Mouse (Mus musculus) lung, postnatal 4 days (tissue): ENCODE measurements at regions not wholly inside any gene's neighbourhood (a gene's known extent, or its start where the extent isn't known, plus 50 kb on each side); places are given as distances from the start of the nearest gene placed in this dataset.
A peak's percentile ranks its signal among the peaks of the same experiment; 100 is the strongest.

Experiments
- DNase-seq, 2 experiments: peaks; one replicate each; pipeline ENCODE4 v3.0.0; 2021

DNA sequence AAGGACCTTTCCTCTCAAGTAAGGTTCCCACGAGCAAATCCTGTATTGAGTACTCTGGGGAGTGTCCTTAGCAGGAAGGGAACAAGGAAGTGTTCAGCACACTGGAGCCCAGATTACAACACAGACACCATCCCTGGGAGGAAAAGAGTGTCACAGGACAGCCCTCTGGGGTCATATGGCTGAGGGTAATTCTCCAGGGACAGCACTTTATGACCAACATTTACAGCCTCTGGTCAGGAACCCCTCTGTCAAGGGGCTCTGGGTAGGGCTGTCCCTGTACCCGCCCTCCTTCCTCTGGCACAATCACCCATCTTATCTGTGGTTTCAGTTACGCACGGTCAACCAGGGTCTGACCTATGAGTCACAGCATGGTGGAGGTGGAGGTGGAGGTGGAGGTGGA lies 102.8 kb upstream of the Ctnnb1 start:
- DNase-seq = peak in 1 of 2 experiments; percentile 32

GRCm38 (mm10) chr9:120830526-120830925 lies 98.5 kb upstream of the Ctnnb1 start:
- DNase-seq = peak; percentile 55 to 69

GRCm38 (mm10) chr9:120834166-120834565 lies 94.8 kb upstream of the Ctnnb1 start:
- no peak for DNase-seq

GRCm38 (mm10) chr9:120835621-120836020 lies 93.4 kb upstream of the Ctnnb1 start:
- no peak for DNase-seq

GRCm38 (mm10) chr9:120837431-120838150 lies 91.4 kb upstream of the Ctnnb1 start:
- no peak for DNase-seq

GRCm38 (mm10) chr9:120843753-120844152 lies 85.3 kb upstream of the Ctnnb1 start:
- DNase-seq = no peak

DNA sequence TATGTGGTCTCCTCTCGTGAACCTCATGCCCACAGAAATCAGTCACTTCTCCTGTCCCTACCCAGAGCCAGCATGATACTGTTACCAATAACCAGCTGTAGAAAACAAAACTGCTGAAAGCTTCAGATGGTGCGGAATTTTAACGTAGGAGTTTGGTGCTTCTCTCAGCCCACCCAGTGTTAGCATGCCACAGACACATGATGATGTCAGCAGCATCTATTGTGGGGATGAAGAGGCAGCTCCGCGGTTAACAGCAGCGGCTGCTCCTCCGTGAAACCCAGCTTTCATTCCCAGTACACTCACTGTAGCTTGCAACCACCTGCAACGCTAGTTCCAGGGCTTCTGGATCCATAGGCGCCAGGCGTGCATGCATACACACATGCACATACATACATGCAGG lies 83.5 kb upstream of the Ctnnb1 start:
- DNase-seq = no peak

DNA sequence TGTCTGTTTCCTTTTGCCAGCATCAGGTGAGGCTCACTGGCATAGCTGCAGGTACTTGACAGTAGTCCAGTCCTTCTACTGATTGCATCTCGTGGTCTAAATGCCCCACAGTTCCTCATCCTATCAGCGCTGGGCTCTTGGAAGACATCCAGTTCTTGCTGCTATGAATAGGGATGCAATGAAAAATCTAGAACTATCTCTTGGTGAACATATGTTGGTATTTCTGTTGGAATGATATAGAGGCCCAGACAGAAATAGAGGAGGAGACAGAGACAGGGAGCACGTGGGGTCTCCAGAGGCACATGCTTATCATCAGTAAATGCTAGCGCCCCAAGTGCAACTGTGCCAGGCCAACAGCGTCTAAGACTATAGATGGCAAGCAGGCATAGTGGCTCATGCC lies 81.4 kb upstream of the Ctnnb1 start:
- no peak for DNase-seq

- no peak for DNase-seq
Observed at GRCm38 (mm10) chr9:120848962-120849361, 80.1 kb upstream of the Ctnnb1 start.

DNA sequence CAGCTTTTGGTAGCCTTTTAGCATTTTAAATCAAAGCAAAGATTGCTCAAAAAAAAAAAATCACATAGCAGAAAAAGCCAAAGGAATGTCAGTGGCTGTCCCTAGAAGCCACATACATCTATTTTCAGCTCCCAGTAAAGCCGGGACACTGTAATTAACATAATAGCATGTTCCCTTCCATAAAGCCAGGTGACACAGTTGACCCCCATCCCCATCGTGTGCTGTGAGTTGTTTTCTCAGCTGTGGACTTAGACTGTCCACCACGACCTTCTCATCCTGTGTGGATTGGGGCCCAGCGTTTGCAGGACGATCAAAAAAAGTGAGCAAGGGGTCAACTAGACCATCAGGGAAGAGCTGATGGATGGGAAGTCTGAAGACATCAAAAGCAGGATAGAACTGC lies 78.9 kb upstream of the Ctnnb1 start:
- no peak for DNase-seq

DNA sequence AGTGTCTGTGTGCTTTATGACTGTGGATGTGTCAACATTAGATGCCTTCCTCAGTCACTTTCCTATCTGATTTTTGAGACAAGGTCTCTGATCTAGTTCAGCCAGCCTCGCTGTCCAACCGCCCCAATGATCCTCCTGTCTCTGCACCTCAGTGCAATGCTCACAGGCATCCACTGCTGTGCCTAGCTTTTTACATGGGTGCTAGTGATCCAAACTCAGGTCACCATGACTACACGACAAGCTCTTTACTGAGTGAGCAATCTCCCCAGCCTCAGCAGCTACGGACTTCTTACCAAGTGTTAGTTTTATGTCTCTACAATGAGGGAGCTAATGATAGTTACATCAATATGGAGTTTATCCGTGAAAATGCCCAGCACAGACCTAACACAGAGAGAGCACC lies 77.1 kb upstream of the Ctnnb1 start:
- DNase-seq = no peak

- no peak for DNase-seq
Observed at GRCm38 (mm10) chr9:120852572-120852971, 76.4 kb upstream of the Ctnnb1 start.

GRCm38 (mm10) chr9:120853032-120853597 lies 75.9 kb upstream of the Ctnnb1 start:
- no peak for DNase-seq

DNA sequence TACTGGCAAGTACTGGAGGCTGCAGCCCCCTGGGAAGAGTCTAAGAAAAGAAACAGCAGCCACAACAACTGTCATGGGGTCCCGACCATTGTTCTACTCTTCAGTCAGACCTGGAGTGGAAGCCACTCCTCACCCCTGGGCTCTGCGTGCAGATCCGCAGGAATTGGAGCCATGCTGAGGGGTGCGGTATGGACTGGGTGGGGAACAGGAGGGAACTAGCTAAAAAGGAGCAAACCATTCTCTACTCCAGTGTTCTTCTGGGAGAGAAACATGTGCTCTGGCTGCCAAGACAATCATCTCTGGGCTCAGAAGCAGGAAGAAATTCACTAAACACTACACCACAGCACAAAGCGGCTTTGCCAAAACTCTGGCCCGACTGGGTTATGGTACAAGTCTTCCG lies 74.7 kb upstream of the Ctnnb1 start:
- no peak for DNase-seq

- DNase-seq = peak; percentile 47 to 70
Observed at GRCm38 (mm10) chr9:120855293-120856050, 73.5 kb upstream of the Ctnnb1 start.

GRCm38 (mm10) chr9:120857849-120858510 lies 71.0 kb upstream of the Ctnnb1 start:
- DNase-seq = no peak

- DNase-seq = no peak
Observed at GRCm38 (mm10) chr9:120860969-120861595, 67.9 kb upstream of the Ctnnb1 start.

GRCm38 (mm10) chr9:120861788-120862345 lies 67.1 kb upstream of the Ctnnb1 start:
- no peak for DNase-seq

GRCm38 (mm10) chr9:120864410-120864809 lies 64.6 kb upstream of the Ctnnb1 start:
- peak in 1 of 2 experiments; percentile 22 for DNase-seq

DNA sequence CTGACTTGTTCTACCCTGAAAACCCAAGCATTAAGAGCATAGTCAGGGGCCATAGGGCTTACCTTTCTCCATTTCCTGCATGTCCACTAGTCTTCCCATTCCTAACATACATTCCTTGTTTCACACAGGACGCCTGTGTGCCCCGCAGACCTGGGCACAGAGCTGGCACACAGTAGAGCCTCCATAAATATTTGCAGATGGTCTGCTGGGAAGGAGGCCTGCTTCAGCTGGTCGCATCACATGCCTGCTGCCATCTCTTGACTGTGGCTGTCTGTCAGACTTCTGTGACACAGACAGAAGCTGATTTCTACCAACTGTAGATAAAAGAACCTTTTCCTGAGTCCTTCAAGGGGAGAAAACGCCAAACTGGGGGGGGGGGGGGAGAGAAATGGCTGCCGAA lies 62.8 kb upstream of the Ctnnb1 start:
- no peak for DNase-seq

DNA sequence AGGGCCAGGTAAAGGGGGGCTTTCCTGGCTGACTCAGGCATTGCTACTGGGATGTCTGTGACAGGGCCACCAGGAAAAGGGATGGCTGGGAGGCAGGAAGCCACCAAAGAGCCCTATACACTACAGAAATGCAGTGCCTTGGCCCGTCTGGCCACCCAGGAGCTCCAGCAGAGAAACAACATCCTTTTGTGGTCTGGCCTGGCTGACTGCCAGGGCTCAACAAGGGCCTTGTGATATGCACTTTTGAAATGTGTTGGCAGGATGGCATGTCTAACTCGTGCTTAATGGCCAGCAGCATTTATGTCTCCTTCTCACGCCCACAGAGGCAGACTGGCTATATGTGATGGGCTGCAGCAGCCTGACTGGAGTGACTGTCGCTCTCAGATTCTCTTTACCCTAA lies 62.3 kb upstream of the Ctnnb1 start:
- peak; percentile 85 to 91 for DNase-seq

DNA sequence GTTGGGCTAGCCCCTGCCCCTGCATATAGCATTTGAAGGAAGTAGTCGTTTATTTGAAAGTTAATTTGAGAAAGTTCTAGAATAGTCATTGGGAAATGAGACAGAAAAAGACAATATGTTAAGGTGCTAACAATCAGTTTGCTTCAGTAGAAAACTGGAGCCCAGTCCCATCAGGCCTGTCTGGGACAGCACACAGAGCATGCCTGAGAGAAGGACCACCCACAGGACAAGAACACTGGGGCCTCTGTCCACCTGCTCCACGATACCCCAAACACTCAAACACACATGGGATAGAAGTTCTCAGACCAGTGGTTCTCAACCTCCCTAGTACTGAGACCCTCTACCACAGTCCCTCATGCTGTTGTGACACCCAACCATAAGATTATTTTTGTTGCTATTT lies 61.2 kb upstream of the Ctnnb1 start:
- DNase-seq = no peak

DNA sequence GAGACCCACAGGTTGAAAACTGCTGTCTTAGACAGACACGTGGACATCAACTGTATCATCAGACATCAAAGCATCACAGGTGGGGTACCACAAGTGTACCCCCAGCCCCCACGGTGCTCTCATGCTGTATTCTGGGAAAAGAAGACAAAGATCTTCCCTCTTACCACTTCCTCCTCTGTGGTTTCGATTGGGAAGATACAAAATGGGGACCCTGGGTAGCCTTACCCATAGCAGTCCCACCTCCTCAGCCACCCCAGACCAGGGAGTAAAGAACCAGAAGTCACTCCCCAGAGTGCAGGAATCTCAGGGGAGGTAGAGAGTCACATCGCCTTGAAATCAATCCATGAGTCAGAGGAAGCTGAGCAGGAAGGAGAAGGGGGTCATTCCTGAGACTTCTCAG lies 60.7 kb upstream of the Ctnnb1 start:
- no peak for DNase-seq
